Mouse (Mus musculus): ENCODE measurements at regions not wholly inside any gene's neighbourhood (a gene's known extent, or its start where the extent isn't known, plus 50 kb on each side); places are given as distances from the start of the nearest gene placed in this dataset.

DNA sequence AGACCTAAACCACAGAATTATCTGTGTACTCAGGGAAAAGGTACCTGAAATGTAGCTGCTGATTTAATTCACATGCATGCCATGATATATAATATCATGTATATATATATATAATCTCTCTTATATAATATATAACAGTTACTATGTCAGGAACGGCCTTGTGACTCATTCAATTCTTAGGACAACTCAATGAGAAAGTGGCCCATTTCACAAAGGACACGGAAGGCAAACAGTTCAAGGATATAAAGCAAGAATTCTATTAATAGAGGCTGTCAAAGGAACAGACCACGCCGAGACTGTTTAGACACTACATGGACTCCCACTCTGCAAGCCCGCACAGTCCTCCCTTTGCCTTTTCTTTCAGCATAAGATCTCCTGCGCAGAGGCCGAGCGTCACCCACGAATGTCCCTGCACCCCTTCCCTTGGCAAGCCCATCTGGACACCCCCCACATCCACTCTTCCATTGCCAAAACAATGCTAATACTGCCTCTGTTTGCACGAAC is 148.0 kb upstream of the Klf14 start:
- intact Hi-C loops (cut with DNase I): no loop called here

DNA sequence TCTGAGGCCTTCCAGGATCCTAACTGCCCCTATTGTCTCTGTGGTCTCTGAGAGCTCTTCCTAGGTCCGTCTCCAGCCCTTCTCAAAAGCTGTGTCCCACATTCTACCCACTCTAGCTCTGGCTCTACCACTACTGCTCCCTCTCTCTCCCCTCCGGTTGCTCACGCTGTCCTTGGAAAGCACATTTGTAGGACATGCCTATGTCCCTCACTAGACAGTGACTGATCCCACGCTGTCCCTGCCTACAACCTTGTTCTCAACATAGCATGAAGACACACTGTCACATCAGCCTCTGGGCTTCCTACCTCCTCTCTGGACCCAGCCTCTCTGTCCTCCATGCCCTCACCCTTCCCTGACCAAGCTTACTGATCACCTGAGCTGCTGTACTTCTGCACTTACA is 148.5 kb upstream of the Klf14 start:
- intact Hi-C loops (cut with DNase I): no loop called here

DNA sequence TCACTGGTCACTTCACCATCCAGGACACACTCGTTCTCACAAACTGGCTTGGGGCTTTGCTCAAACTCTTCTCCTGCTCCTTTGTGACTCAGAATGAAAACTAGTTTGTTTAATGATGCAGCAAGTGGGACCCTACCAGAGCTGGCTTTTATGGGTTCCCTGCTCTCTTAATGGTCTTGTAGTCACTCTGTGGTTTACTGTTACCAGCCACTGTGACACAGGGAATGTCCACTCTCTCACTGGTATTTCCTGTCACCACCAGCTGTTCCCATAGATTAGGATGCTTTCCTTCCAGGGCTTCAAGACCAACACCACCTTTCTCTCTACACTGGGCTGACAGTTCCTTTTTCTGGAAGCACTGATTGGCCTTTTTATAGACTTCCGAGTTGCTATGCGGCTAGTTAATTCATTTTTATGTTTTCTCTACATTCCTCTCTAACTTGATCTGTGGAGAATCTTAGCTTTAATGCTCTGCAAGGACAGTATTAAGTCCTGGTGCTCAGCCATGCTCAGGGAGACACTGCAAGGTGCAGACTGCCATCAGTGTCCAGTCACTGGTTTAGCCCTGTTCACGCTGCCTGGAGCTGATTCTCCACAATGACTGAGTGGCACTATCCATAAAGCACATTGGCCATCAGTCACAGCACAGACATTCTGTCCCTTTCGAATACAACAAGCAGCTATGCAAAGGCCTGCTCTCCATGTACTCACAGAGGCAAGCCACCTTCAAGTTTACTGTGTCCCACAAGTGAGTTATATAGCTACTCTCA is 149.2 kb upstream of the Klf14 start:
- intact Hi-C loops (cut with DNase I): no loop called here

DNA sequence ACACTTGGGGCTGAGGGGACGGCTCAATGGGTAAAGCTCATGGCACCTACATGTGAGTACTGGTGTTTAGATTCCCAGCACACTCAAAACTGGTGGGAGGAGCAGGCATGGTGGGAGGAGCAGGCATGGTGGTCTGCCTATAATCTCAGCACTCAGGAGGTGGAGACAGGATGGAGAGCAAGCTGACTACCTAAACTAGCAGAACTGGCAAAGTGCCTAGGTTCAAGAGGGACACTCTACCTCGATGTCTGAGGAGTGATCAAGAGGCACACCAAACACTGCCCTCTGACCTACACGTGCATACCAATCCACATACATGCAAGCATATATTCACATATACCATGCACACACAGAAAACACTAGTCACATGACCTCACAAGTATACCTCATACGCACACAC is 150.7 kb upstream of the Klf14 start:
- intact Hi-C loops (cut with DNase I): no loop called here

DNA sequence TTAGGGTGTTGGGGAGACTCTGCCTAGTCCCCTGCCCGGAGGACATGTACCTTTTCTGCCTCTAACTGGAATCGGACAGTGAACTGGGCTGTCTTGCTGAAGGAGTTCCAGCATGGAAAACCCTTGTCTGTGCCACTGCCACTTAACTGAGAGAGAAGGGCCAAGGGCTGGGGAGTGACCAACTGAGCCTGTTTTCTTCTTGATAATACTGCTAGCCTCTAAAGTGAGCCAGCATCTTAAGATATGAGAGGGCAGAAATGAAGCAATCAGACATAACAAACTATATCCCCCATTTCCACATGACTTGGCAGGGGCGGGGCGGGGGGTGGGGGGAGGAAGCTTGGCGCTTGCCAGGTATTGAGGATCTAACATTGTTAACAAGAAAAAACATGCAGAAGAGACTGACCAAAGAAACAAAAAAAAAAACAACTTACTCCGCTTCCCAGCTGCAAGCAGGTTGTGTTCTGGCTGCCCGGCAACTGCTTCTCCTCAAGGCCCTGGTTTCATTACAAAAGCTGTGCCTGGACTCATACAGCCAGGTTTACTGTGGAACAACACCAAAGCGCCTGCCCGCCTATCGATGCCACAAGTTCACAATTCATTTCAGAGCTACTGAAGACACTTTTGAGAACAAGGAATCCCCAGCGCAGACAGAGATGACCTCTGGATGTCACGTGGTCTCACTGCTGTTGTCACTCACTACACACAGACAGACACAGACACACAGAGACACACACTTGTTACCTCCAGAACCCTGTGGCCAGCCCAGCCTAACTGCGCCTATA is 153.6 kb upstream of the Klf14 start:
- intact Hi-C loops (cut with DNase I): no loop called here

DNA sequence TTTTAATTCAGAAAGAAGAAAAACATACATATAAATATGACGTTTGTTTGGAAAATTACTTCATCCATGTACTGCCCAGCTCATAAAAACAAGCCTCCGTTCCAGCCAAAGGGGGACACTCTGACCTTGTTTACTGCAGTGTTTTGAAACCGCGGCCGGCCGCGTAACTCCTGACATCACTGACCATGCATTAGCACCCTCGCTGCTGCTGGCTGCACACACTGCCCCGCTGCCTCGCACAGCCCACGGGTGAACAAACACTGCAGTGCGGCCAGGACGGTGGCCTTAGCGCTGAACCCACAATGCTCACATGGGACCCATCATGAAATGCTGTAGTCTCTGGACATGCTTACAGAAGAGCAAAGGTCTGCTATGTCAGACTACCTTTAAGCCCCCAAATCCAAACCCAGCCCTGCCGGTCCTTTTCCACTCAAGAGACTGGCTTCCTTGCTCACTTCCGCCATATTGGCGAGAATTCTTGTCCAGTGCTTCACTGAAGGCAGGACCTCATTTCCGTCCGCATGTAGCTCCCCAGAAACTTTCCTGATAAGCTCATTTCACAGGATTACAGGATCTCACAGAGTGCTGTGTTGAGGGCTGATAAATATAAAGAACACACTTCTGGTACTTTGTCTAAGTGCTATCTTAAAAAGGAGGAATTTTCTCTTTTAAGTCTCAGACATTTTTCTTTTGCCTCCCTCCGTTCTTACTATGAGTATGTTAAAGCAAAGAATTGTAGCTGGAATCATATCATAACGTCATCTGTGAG is 154.9 kb upstream of the Klf14 start:
- intact Hi-C loops (cut with DNase I): no loop called here

DNA sequence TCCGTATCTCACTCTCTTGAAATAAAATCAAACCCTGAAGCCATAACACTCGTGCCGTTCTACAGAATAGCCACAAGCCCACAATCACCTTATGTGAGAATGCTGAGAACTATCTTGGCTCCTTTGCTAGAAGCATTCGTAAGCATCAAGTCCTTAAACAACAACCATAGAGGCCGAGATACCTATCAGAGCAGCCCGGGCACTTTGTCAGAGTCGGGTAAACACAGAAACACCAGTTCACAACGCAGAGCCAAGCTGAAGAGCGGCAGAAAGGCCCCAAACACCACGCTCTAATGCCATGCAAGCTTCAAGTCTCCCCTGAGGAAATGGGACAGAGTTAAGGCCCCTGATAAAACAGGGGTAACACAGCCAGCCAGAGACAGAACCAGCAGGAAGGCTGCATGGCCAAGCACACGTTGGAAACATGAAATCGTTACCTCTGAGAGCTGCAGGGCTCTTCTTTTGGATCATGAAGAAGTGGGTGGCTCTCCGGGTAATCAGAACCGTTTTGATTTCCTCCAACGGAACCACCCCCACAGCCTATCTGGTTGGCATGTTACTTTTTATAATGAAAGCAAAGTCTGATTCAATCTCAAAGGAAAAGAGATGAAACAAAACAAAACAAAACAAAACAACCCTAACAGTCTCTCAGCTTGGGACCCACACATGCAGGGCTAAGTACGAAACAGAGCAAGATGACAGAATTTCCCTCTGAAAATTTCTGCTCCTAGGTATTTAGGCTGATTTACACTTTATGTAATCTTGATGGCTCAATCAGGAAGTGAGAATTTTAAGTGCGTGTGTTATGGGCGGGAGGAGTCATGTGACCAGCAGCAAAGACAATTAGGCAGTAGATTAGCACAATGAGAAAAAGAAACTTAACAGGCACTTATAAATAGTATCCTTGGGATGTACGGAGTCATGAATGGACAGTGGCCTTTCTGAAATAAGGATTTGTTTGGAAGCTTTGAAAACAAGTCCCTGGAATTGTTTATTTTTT is 155.8 kb upstream of the Klf14 start:
- intact Hi-C loops (cut with DNase I): no loop called here

DNA sequence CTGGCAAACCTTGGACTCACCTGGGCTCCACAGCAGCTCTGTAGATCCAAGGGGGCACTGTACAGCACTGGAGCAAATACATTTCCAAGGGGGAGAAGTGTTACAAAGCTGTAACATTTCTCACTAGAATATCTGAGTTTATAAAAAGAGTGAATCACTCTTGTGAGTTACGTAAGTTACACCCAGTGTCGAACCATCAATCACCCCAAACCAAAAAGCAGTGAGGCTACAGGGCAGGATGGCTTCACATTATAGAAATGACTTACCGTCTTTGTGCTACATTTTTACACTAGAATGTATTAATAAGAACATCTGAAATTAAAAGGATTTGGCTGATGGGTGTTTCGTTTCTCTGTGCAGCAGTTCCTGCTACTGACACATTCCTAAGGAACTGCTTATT is 156.7 kb upstream of the Klf14 start:
- intact Hi-C loops (cut with DNase I): no loop called here

DNA sequence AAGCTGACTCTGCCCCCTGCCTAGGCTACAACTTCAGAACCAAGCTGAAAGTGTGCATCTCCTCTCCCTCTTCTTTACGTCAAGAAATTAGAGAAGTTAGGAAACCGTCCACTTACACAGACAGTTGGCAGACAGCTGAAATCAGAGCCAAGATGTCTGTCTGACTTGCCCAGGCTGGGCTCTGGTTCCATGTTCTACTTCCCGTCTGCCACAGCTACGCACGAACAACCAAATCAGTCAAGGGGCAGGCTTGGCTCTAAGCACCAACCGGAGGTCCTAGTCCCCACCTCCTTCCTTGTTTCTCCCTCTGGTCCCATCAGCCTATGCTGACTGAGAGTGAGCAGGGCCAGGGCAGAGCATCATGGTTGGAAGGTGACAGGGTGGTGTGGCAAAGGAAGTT is 157.5 kb upstream of the Klf14 start:
- intact Hi-C loops (cut with DNase I): no loop called here

DNA sequence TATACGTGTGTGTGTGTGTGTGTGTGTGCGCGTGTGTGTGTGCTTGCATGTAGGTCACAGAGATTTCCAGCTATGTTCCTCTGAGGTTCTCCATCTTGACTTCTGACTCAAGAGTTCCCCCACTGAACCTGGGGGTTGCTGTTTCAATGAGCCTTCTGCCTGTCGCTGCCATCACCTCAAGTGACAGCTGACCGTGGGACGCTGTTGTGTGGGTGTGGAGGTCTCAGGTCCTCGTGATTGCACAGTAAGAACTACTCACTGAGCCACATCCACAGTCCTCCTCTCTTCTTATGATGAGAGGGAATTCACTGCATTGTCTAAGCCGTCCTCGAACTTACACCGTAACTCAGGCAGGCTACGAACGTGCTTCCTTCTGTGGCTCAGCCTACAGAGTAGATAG is 158.8 kb upstream of the Klf14 start:
- intact Hi-C loops (cut with DNase I): no loop called here

DNA sequence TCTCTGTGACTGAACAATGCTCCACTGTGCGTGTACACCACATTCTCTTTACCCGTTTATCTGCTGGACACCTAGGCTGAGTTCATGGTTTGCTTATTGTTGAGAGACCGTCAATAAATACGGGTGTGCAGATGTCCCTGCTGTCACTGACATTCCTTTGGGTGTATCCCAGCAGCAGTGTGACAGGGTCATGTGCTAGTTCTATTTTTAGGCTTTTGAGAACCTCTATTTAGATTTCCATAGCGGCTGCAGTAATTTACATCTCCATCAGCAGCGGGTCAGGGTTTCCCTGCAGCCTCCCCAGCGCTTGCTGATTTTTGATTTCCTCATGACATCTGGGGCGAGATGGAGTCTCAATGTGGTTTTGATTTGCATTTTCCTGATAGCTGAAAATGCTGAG is 162.1 kb upstream of the Klf14 start:
- intact Hi-C loops (cut with DNase I): no loop called here

DNA sequence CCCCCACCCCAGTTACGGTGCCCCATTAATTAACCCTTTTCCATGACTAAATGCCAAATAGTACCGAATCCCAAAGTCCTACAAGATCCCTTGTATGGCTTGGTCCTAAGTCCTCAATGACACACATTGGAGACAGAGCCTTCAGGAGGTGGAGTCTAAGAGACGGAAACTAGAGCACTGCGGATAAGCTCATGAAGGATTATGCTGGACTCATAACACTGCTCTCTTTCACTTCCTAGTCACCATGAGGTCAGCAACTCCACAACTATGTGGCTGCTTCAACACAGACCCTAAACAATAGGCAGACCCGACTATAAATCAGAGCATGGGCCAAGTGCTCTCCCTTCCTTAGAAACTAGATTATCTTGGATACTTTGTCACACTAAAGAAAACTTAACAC is 164.0 kb upstream of the Klf14 start:
- intact Hi-C loops (cut with DNase I): no loop called here

DNA sequence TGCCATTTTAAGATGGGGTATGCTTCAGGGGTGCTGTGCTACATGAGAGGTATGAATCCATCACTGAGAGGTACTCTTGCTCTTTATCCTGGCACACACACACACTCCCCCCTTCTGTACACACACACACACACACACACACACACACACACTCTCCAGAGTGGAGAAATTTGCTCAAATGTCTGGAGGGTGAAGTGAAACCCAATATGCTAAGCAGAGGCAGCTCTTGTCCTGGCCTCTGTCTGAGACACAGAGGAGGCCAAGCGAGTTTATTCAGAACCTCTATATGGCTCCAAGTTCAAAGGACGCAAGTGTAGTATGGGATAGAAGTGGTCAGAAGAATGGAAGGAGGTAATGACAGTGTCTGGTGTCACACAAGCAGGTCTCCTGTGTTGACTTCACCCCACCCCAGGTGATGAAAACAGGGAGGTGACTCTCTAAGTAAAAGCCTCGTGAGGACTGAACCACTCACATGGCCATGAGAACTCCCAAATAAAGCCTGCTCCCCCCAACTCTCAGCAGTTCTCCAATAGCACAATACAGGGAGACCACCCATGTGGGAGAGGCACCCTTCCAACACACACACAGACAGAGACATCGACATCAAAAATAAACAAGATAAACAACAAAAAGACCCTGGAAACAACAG is 164.6 kb upstream of the Klf14 start:
- intact Hi-C loops (cut with DNase I): no loop called here

DNA sequence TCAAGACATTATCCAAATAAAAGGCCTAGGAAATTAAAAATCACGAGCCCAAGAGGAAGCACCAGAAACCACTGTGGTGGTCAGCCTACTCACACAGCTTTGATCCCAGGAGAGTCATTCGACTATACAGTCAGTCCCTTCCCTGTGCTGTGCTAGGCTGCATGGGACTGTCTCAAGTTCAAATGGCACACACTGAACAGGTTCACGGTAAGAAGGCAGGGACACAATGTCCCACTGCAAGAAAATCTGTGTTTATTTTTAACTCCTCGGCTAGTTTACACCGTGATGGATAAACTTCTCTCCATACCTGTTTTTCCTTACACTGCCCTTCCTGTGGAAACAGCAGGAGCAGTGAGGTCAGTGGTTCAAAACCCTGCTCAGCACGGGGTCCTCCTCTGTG is 165.2 kb upstream of the Klf14 start:
- intact Hi-C loops (cut with DNase I): no loop called here

DNA sequence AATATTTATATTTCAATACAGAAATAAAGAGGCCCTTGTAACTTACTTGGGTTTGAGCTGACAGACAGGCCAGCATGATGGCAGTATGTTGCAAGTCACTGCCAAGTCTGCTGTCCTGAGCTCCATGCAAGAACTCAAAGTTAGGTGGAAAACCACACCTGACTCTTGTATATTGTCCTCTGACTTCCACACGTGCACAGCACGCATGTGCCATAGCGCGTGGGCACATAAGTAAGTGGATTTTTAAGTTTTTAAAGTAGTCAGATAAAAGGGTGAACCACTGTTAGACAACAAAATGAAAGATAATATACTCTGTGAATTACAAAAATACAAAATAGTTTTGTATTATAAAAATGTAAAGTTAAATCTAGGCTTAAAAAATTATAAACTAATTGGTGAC is 166.0 kb upstream of the Klf14 start:
- intact Hi-C loops (cut with DNase I): loop anchor here (5.0 kb wide), 1 partner anchor 48 kb away; no protein-coding TSS in a partner anchor

DNA sequence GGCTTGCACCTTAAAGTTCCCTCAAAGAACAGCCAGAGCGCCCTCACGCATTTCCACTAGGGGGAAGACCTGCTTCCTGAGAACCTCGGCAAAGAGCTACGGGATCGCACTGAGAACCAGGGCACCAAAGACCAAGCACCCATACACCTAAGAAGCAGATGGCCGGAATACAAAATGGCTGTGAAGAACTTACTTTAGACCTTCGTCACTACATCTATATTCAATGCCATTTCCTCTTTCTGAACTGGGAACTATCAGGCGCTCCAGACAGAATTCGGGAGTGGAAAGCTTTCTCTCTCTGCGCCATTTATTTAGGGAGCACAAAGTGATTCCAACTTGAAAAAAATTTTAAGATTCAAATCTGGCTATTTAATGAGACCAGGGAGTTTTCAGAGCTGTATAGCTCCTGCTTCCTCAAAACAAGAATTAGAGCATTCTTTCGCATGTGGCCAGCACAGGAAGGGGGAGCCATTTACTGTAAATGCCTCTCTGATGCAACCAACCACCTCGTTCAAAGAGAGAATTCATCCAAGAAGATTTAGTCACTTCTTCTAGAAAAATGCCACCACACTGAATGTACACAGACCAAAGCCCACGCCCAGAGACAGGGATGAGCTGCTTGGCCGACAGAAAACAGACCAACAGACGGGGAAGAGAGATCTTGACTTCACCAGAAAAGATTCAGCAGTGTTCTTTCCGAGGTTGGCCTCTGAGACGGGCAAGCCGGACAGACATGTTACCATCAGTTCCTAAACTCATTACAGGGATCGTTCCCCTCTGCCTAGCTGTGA is 166.6 kb upstream of the Klf14 start:
- intact Hi-C loops (cut with DNase I): loop anchor here (5.0 kb wide), 1 partner anchor 48 kb away; no protein-coding TSS in a partner anchor

DNA sequence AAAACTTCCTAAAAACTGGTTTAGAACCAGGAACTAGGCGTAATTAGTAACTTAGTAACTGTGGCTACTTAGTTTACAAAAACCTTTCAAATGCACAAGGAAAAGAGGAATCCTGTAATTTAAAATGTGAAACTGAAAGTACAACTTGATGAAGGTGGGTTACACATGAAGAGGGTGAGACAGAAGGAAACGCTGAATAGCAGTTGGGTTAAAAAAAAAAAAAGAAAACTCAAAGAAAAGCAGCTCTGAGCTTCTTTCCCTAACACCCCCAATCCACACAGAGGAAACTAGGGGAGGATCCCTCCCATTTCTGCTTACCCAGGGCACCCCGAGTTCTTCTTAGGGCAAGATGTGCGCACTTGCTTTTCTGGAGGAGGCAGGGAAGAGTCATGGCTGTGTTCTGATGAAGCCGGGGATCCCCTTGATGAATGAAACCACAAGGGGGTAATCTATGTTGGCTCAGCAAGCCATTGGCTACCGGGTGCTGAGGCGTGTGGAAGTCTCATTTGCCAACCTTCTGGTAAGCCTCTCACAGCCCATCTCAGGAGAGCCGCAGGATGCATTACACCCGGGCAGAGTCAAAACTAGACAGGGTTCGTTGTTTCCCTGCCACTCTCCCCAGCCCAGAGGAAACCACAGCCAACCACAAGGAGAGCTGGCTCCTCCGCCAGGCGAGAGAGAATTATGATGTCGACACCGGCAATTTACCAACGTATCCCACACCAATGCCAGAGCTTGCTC is 167.4 kb upstream of the Klf14 start:
- intact Hi-C loops (cut with DNase I): loop anchor here (5.0 kb wide), 1 partner anchor 49 kb away; no protein-coding TSS in a partner anchor

DNA sequence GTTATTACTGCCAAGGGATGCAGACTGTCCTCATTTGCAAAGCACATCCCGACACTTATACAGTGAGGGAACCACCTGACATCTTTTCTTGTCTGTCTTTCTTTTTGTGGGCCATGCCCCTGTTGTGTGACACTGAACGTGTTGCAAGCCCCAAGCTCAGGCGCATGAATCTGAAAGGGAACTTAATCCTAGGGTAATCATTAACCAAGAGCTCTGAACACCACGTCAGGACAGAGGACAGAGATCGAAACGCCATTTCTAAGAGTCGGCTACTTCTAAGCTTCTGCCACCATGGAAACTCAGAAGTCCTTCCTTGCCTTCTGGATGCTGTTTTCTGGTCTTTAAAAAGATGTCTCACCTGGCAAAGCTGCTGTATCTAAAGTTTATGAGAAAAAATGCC is 170.3 kb upstream of the Klf14 start:
- intact Hi-C loops (cut with DNase I): loop anchor here (5.0 kb wide), 1 partner anchor 52 kb away; no protein-coding TSS in a partner anchor
